Mouse (Mus musculus): ENCODE data around the gene Rgs19. TPM values are rescaled to one million over a fixed set of nuclear protein-coding genes. Genes with fewer than 3 reads are reported as not detected.

Gene Rgs19
- polyA plus RNA-seq, 1 experiment: 25.9 TPM

- DNase-seq (ENCODE audit: low read depth, low spot score): no peak
- 93% methylated on average over 4 of the region's 4 CpGs for WGBS
Measured at GRCm38 (mm10) chr2:181685686-181686085, 8.1 kb downstream of the Rgs19 start.

- WGBS: 72% methylated on average over 1 of the region's 1 CpGs
- DNase-seq (ENCODE audit: low read depth, low spot score): no peak
Measured at GRCm38 (mm10) chr2:181684713-181685112, 9.1 kb downstream of the Rgs19 start.

- DNase-seq (ENCODE audit: low read depth, low spot score): no peak
- WGBS: 66% methylated on average over 4 of the region's 4 CpGs
Measured at GRCm38 (mm10) chr2:181683381-181683780, 10.4 kb downstream of the Rgs19 start.

GRCm38 (mm10) chr2:181681978-181682377 lies 11.8 kb downstream of the Rgs19 start:
- 87% methylated on average over 1 of the region's 1 CpGs for WGBS
- no peak for DNase-seq (ENCODE audit: low read depth, low spot score)

GRCm38 (mm10) chr2:181680716-181681117 lies 13.1 kb downstream of the Rgs19 start:
- 25% methylated on average over 7 of the region's 7 CpGs for WGBS
- DNase-seq (ENCODE audit: low read depth, low spot score): no peak

- under 1% methylated on average over 68 of the region's 69 CpGs for WGBS
- no peak for DNase-seq (ENCODE audit: low read depth, low spot score)
Measured at GRCm38 (mm10) chr2:181679951-181680715, 13.6 kb downstream of the Rgs19 start, which contains the start of gene Tcea2. TSS of gene Tcea2 (plus strand) at chr2:181680310.

- 56% methylated on average over 1 of the region's 1 CpGs for WGBS
- peak; percentile 56 for DNase-seq (ENCODE audit: low read depth, low spot score)
Measured at GRCm38 (mm10) chr2:181678780-181679179, 15.0 kb downstream of the Rgs19 start.

GRCm38 (mm10) chr2:181677755-181678098 lies 16.1 kb downstream of the Rgs19 start:
- 48% methylated on average over 3 of the region's 3 CpGs for WGBS
- DNase-seq (ENCODE audit: low read depth, low spot score): no peak

- no peak for DNase-seq (ENCODE audit: low read depth, low spot score)
Measured at GRCm38 (mm10) chr2:181677096-181677754, 16.6 kb downstream of the Rgs19 start.

GRCm38 (mm10) chr2:181676424-181676823 lies 17.4 kb downstream of the Rgs19 start:
- no peak for DNase-seq (ENCODE audit: low read depth, low spot score)
- 58% methylated on average over 2 of the region's 2 CpGs for WGBS

More at GRCm38 (mm10) chr2:181677096-181677754, 16.6 kb downstream of the Rgs19 start:
- 74% methylated on average over 5 of the region's 5 CpGs for WGBS

- DNase-seq (ENCODE audit: low read depth, low spot score): no peak
- WGBS: 3% methylated on average over 14 of the region's 14 CpGs
Measured at GRCm38 (mm10) chr2:181675454-181675853, 18.3 kb downstream of the Rgs19 start.

GRCm38 (mm10) chr2:181674934-181675333 lies 18.8 kb downstream of the Rgs19 start:
- no peak for DNase-seq (ENCODE audit: low read depth, low spot score)
- WGBS: 68% methylated on average over 4 of the region's 4 CpGs

GRCm38 (mm10) chr2:181673501-181673900 lies 20.3 kb downstream of the Rgs19 start:
- DNase-seq (ENCODE audit: low read depth, low spot score): no peak

GRCm38 (mm10) chr2:181671984-181672383 lies 21.8 kb downstream of the Rgs19 start:
- no peak for DNase-seq (ENCODE audit: low read depth, low spot score)
- WGBS: 42% methylated on average over 7 of the region's 7 CpGs

More at GRCm38 (mm10) chr2:181673501-181673900, 20.3 kb downstream of the Rgs19 start:
- WGBS: 41% methylated on average over 1 of the region's 1 CpGs

GRCm38 (mm10) chr2:181671326-181671725 lies 22.5 kb downstream of the Rgs19 start, which contains the start of gene Sox18:
TSS of gene Sox18 (minus strand) at chr2:181671640.
- WGBS: 2% methylated on average over 43 of the region's 43 CpGs
- DNase-seq (ENCODE audit: low read depth, low spot score): no peak

- WGBS: 2% methylated on average over 41 of the region's 41 CpGs
- DNase-seq (ENCODE audit: low read depth, low spot score): no peak
Measured at GRCm38 (mm10) chr2:181670913-181671311, 22.9 kb downstream of the Rgs19 start.

- WGBS: 11% methylated on average over 56 of the region's 56 CpGs
- DNase-seq (ENCODE audit: low read depth, low spot score): no peak
Measured at GRCm38 (mm10) chr2:181670285-181670912, 23.4 kb downstream of the Rgs19 start.

GRCm38 (mm10) chr2:181663298-181663630 lies 30.5 kb downstream of the Rgs19 start:
- whole genome bisulfite sequencing: 32% methylated on average over 4 of the region's 4 CpGs
- DNase-seq (ENCODE audit: low read depth, low spot score): no peak

GRCm38 (mm10) chr2:181662620-181663297 lies 31.0 kb downstream of the Rgs19 start:
- 91% methylated on average over 3 of the region's 3 CpGs for WGBS
- no peak for DNase-seq (ENCODE audit: low read depth, low spot score)

GRCm38 (mm10) chr2:181659609-181660055 lies 34.1 kb downstream of the Rgs19 start:
- 16% methylated on average over 9 of the region's 9 CpGs for WGBS
- no peak for DNase-seq (ENCODE audit: low read depth, low spot score)
